Mouse (Mus musculus): ENCODE data around the gene Hcst. TPM values are rescaled to one million over a fixed set of nuclear protein-coding genes. Genes with fewer than 3 reads are reported as not detected.
A peak's percentile ranks its signal among the peaks of the same experiment; 100 is the strongest.

The Hcst gene
- total RNA-seq (2022), result 1 to 10 TPM in 3 of 4 experiments, under 1 TPM in 1; 0.98 to 2.3 (median 1.4) TPM

DNA sequence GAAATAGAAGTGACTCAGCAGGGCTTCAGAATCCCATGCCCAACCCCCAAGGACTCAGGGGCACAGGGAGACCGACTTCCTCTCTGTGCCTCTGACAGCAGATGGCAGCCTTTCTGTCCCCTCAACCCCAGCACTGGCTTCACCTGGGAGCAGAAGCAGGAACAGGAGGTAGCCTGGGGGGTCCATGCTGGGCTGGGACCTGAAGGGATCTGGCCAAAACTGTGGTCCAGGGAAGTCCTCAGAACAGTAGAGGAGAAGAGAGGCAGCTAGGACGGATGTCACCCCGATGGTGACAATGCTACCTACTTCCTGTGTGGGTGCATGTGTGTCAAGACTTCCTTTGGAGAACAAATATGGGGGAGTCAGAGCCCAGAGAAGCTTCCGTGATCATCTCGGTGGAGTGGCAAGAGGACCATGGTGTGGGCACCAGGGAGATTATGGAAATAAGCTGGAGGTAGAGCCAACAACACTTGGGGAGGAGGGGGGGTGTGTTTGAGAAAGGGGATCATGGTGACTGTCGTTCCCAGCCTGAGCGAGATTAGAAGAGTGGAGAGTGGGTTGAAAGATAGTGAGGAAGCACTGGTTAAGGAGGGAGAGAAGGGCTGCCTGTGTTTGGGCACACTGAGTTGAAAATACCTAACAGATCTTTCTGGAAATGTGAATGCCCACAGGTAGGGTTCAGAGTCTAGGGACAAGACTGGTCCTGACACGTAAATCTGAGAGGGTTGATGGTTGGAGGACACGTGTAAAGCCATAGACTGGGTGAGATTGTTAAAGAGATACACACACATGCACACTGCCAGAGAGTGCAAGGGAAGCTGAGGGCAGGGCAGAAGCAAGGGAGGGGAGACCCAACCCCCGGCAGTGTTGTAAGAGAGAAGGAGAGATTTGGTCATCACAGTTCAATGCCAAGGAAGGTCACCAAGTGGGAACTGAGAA, at the start of gene Hcst:
Gene Hcst (minus strand): TSS at position 294 of the 939 bp plus-strand sequence.
- no peak for DNase-seq

DNA sequence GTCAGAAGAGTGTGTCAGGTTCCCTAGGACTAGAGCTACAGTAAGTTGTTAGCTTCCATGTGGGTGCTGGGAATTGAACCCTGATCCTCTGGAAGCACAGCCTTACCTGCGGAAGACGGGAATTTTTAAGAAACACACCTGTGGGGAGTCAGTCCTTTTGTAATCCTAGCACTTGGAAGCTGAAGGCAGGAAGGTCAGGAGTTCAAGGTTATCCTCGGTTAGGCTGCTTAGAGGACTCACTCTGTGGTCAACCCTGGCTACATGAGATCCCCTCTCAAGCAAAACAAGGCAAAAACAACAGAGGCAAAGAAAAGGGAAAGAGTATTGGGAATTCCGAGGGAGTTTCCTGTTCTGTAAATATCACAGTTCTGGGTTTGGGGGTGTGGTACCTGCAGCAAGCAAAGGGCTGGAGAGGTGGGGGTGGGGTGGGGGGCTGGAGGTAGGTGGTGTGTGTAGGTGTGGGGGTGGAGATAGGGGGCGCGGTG, 45.2 kb upstream of the Hcst start:
- no peak for DNase-seq

DNA sequence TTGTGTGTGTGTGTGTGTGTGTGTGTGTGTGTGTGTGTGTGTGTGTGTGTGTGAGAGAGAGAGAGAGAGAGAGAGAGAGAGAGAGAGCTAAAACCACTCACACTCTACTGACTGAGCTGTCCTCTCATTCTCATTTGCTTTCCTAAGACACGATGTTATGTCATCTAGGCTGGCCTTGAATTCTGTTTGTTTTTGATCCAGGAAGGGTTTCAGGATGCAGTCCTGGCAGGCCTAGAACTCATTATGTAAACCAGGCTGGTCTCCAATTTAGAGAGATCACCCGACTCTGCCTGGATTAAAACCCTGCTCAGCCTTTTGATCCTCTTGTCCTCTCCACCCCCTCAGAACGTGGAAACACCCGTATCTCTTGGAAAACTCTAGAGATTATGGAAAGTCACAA, 44.3 kb upstream of the Hcst start:
- DNase-seq, result no peak

DNA sequence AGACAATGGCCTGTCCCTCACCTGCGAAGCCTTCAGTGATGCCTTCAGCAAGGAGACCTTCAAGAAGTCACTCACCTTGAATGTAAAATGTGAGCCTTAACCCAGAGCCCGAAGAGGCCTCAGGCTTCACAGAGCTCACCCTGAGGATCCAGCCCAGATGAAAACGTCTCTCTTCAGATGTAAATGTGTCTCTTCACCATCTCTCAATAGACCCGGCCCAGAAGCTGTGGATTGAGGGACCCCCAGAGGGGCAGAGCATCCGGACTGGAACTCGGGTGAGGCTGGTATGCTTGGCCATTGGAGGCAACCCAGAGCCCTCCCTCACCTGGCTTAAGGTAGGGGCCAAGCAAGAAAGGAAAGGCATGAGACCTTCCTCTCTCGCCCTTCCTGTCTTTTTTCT, 43.9 kb upstream of the Hcst start:
- DNase-seq, result no peak

DNA sequence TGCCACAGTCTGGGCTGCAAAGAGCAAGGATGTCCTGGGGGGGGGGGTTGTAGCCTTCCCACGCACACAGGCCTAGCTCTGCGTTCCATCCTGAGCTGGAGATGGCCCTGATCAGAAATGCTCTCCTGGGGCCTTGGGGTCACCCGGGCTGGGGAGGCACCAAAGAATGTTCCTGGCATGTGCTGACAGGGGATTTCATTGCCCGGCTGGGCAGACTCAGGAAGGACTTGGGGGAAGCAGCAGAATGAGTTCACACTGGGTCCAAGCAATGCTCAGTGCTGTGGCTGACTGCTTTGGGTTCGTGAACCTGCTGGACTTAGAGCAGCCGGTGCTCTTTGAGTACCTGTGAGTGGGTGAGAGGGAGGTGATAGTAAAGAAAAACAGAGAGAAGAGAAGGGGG, 39.8 kb upstream of the Hcst start:
- DNase-seq, result no peak

DNA sequence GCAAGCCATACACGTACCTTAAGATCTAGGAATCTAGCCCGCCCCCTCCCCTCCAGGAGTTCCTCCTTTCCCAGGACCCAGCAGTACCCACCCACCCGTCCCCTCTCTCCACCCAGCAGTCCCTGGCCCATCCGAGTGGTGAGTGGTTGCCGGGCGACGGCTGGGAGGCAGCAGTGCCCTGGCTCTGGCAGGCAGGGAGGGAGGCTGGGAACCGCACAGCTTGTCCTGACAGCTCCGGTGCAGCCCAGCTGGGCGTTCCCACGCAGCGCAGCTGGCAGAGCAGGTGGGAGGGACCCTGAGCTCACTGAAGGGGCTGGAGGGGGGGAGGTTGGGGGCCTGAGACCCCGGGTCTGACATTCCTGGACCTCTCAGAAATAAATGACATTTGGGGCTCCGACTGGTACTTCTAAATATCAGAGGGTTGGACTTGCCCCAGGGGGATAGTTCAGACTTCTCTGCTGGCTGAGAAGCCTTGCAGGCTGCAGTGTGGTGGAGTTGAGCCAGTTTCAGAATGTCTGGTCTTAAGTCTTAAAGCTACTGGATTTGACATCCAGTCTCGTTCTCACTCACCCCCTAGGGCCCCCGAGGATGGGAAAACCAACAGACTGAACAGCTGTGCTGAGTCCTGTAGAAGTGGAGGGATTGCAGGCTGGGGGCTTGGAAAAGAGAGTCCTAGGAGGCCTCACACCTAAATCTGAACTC, 38.1 kb upstream of the Hcst start, which contains the start of the genes Kirrel2 and Nphs1:
Gene Kirrel2 (minus strand): TSS at position 62 of the 702 bp plus-strand sequence.
Gene Nphs1 (plus strand): TSS at position 687 of the 702 bp plus-strand sequence.
- DNase-seq, result no peak

DNA sequence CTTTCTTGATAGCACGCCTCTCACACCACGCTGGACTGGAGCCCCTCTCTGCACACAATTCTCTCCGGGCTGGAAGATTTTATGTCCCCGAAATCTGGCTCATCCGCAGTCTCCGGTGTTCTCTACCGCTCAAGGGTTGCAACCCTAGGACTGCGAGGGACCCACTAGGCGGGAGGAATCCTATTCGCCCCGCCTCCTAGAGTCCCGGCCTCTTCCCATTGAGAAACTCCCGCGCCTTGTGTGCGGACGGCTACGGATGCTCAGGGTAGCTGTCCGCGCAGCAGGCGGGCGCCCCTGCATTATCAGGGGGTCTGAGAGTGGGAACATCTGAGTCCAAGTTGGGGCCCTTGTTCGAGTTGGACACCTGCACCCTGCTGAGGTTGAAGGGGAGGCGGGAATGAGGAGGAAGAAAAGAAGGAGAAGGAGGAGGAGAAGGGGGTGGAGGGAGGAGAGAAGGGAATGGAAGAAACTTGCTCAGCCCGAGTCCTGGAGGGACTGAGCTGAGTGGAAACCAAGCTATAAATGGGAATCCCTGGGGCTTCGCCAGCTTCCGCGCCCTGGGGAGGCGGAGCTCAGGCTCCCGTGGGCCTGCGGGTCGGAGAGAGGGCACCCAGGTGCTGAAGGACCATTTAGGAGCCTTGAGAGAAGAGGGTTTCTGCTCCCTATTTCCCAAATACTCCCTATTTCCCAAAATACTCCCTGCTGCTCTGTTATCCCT, 37.4 kb upstream of the Hcst start:
- DNase-seq, result no peak

DNA sequence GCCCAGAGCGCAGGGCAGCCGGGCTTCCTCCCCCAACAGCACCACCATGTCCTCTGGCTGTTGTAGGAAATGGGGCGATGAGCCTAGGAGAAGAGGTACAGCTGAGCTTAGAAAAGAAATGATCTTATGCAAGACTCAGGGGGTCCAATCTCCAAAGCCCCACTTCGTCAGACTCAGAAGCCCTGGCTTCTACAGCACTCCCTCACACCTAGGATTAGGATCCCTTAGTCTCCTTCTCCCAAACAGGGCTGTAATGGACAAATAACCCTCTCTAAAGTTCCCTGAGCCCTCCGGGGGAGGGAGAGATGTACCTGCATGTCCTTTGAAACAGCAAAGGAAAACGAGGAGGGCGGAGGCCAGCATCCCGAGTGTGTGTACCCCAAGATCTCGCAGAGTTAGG, 36.8 kb upstream of the Hcst start:
- DNase-seq, result no peak

DNA sequence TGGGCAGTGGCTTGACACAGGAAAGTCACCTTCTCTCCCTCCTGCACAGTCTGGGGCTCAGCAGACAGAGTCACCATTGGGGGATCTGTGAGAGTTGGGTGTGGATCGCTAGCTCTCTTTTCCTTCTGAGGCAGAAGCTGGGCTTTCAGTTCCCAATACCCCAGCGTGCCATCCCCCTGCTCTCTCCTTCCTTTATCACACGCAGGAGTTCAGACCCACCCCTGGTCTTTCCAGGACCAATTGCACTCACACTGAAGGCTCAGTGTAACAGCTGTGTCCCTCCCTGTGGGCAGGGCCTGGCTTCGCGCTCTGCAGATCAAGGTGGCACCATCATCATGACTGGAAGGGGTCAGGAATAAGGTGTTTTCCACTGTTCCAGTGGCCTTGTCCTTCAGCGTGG, 34.6 kb upstream of the Hcst start:
- no peak for DNase-seq

DNA sequence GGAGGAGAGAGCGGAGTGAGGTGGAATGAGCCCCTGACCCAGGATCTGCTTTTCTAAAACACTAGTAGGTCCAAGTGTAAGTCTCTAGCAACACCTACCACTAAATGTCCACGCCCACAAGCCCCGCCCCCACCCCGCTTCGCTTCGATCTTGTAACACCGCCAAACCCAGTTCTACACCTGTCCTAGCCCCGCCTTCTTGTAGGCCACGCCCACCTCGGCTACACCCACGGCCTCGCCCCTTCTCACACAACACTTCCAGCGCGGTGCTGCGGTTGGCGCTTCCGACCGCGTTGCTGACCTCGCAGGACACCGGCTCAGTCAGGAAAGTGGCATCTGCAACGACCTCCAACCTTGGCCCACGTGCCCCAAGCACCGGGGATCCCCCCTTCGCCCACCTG, 34.1 kb upstream of the Hcst start:
- no peak for DNase-seq

DNA sequence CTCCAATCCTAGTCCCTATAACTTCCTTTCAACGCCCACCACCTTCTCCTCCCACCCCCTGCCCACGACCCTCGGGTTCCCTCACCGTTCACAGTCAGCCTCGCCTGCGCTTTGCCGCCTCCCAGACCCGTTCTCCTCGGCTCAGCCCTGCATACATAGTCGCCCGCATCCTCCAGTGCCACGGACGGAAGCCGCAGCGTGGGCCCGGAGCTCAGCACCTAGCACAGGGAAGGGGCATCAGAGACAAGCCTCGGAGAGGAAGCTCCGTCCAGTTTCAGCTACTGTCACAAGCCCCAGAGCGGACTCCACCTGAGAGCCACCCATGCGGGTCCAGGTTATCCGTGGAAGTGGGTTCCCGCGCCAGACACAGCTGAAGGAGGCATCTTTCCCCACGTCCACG, 33.7 kb upstream of the Hcst start:
- no peak for DNase-seq

DNA sequence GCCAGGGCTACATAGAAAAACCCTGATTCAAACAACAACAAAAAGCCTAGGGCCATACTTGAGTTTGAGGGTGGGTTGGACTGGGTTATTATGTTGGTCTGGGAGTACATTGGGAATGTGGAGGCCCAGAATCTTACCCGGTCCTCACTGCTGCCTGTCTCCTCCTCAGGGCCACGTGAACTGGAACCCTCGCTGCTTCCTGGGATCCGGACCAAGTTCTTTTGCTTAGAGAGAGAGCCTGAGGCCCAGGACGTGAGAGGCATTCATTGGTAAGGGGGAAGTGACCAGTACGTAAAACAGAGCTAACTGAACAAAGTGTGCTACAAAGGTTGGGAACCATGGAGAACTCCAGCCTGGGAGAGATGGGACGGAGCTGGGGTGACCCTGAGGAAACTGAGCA, 30.6 kb upstream of the Hcst start:
- no peak for DNase-seq

DNA sequence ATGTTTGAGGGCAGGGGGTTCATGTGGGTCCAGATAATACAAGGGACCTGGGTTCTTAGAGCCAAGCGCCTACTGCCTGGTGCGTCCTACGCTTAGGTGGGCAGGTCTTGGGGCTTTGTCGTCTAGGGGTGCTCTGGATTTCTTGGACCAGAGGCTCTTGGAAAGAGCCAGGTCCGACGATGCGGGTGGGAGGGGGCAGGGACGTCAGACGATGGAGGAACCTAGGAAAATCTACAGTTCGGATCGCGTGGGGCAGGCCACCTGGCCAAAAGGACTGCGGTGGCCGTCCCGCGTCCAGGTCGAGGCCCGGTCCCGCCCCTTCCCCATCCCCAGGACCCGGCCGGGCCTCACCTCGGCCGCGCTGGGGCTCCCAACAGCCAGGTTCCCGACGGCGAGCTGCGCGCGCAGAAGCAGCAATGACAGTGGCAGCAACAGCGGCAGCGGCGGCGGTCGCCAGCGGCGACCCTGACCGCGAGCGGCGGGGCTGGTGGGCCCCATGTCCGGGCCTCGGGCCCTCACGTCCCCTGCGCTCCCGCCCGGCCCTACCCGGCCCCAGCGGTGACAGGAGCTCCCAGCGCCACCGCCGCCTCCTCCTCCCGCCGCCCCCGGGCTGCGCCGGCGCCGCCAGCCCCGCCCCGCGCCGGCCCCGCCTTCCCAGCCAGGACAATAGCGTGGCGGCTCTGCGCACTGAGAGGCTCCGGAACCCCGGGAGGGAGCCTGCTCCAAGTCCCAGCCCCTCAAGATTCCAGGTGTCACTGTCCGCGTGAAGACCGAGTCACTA, 25.5 kb upstream of the Hcst start, which contains the start of gene Aplp1:
Gene Aplp1 (minus strand): TSS at position 565 of the 781 bp plus-strand sequence.
- DNase-seq, result no peak

DNA sequence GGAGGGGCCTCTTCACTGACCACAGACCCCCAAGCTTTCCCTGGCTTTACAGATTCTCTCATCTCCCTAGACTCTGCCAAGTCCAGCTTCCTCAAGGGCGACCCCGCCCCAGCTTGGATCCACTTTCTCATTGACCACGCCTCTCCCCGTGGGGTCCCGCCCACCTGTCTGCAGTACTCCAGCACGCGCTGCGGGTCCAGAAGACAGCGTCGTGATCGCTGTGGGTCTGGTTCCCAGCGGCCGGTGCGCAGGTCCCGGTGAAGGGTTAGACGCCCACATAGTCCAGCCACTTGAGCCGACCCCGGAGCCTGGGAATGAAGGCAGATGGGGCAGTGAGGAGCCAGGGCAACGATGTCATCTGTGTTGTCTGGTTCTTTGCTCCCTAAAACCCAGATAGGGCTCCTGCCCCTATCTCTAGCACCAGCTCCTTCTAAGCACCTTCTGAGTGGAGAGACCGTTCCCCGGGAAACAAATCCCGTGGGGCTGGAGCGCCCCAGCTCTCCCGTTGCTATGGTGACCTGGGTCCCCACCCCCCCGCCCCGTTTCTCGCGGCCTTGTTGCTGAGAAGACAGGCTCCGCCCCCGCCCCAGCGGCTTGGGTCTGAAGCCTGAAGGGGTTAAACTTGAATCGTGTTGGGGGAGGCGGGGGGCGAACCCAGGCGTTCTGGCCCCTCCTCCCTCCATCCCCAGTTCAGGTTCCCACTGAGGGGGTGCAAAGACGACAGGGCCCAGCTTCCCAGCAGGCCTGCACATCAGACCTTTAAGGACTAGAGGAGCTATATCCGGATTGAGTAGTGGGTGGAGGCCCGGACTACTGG, 24.7 kb upstream of the Hcst start:
- DNase-seq, result peak; percentile 31

DNA sequence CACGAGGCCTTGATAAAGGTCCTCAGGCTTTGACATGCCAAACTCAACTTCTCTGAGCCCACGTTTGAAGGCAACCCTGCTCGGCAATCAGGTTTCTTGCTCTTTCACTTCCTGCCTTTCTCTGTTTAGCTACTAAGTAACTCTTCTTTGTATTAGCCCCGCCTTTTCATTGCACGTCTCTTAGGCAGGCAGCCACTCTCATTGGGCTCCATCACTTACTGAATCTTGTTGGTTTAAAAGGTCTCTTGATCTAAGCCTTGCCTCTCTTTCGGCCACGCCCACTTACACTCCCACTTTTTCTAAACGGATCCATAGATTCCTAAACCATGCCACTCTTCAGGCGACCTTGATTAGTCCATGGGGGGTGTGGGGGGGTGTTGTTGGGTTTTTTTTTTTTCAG, 24.0 kb upstream of the Hcst start:
- no peak for DNase-seq

DNA sequence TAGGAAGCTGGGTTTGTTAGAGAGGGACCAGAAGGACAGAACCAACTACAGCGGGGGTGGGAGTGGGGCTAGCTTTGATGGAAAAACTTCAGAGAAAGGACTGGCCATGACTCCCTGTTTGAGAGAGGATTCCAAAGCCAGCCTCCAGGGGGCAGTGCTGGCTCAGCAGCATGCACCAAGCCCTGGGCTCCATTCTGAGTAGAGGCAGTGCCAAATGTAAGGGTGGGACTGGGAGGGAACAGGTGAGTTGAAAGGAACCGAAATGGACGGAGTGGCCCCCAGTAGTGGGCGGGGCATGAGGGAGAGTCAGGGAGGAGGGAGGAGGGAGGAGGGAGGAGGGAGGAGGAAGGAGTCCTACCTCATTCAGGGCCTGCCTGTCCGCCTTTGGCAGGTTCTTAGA, 21.0 kb upstream of the Hcst start:
- DNase-seq, result no peak

DNA sequence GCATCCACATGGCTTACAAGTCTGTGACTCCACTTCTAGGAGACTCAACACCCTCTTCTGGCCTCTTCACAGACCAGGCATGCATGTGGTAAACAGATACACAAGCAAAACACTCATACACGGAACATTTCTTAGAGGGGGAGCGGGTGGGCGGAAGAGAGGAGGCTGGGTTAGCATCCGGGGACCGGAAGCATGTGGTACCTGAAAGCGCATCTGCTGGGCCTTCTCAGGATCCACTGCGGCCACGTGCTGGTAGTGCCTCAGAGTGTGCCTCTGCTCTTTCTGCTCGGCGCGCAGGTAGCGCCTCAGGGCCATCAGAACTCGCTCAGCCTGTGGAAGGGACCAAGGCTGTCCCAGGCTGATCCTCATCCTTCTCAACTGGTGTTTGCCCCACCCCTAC, 20.1 kb upstream of the Hcst start:
- DNase-seq, result no peak

DNA sequence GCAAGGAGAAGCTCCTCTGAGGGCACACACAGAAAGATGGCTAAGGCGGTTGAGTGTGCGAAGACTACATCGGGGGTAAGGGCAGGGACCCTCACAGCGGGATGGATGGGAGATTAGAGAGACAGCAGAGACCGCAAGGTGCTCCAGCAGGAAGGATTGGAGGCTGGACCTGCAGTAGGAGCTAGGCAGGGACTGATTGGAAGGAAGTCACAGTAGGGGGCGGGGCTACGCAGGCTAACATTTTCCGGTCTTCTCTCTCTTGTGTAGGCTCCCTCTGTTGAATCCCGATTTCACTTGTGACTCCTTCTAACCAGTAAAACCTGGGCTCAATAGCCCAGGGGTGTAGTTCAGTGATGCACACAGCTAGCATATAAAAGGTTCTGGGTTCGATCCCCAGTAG, 17.2 kb upstream of the Hcst start:
- no peak for DNase-seq

DNA sequence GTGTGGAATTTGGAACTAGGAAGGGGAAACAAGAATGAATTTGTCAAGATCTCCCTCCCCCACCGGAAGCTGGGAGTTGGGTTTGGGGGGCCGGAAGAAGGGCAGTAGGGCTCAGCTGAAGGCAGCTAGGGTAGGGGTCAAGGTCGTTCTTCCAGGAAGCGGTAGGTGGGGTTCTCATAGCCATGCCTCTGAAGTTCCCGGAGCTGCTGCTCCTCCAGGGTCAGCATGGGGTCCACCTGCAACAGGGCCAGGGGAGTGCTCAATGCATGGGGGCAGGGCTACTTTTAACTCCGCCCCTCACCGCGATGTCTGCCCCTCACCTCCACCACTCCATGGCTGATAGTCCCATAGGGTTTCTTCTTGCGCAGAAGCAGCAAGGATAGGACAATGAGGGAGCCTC, 15.5 kb upstream of the Hcst start:
- DNase-seq, result no peak

DNA sequence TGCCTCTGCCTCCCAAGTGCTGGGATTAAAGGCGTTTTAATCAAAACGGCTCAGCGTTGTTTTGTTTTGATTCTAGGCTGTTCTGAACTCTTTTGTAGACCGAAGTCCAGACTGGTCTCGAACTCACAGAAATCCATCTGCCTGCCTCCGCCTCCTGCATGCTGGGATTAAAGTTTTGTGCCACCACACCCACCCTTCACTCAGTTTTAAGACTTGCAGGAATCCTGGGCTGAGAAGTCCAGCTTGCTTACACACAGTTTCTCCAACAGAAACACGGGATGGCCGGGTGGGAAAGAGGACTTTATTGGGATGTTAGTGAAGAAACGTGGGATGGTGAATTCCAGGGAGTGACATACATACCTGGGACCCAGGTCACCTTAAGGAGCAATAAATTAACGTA, 15.0 kb upstream of the Hcst start:
- DNase-seq, result no peak

DNA sequence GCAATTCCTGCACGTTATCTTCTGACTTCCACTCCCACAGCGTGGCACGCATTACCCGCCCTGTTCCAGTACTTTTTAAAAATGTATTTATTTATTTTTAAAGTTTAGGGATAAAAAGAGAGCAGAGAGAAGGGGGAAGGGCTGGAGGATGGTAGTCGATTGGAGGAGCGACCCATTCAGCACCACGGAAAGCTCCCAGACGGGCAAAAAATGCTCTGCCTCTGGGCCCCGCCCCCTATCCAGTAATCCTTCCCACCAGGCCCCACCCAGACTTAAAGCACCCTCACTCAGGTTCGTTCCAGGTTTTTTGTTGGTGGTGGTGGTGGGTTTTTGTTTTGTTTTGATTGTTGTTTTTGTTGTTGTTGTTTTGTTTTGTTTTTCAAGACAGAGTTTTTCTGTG, 14.6 kb upstream of the Hcst start:
- peak; percentile 40 for DNase-seq
